Mouse (Mus musculus) hindbrain, embryonic 16.5 days (tissue): ENCODE measurements at regions not wholly inside any gene's neighbourhood (a gene's known extent, or its start where the extent isn't known, plus 50 kb on each side); places are given as distances from the start of the nearest gene placed in this dataset.
"Not testable (repeated sequence)": the region's sequence is repeated elsewhere in the genome, so short reads cannot be mapped to it uniquely, and the experiment has no call there.

Source experiments
- ATAC-seq: fragments of 200-750 bp; cut with Nextera tagmentation; 2 replicates; pipeline ENCODE4 v1.8.0; 2017; ENCODE audit warnings: moderate TSS enrichment, moderate library complexity
- H3K27ac ChIP-seq: fragments of 300-500 bp; sonication (generic); 2 replicates; pipeline ENCODE4 v1.5.1; 2014; ENCODE audit warnings: low read depth, mild to moderate bottlenecking, control low read depth, low read length, moderate library complexity
- H3K27me3 ChIP-seq: fragments of 300-500 bp; sonication (generic); replicated peaks from 2 replicates; pipeline ENCODE4 v1.6.1; 2014; ENCODE audit warnings: low read length; ENCODE audit not compliant: control insufficient read depth, insufficient read depth
- H3K36me3 ChIP-seq: fragments of 300-500 bp; sonication (generic); 2 replicates; pipeline ENCODE4 v1.6.1; 2014; ENCODE audit warnings: mild to moderate bottlenecking, low read length, moderate library complexity, mixed read lengths; ENCODE audit not compliant: control insufficient read depth, insufficient read depth
- H3K4me1 ChIP-seq: fragments of 300-500 bp; sonication (generic); 2 replicates; pipeline ENCODE4 v1.6.1; 2014; ENCODE audit warnings: low read depth, low read length; ENCODE audit not compliant: control insufficient read depth, insufficient read depth
- H3K4me2 ChIP-seq: fragments of 300-500 bp; sonication (generic); 2 replicates; pipeline ENCODE4 v1.6.1; 2014; ENCODE audit warnings: mild to moderate bottlenecking, low read length, control low read depth, moderate library complexity
- H3K4me3 ChIP-seq: fragments of 300-500 bp; sonication (generic); 2 replicates; pipeline ENCODE4 v1.5.1; 2014; ENCODE audit warnings: mild to moderate bottlenecking, low read length, control low read depth, moderate library complexity
- H3K9ac ChIP-seq: fragments of 300-500 bp; sonication (generic); 2 replicates; pipeline ENCODE4 v1.6.1; 2014; ENCODE audit warnings: low read depth, mild to moderate bottlenecking, control low read depth, low read length, moderate library complexity
- H3K9me3 ChIP-seq: fragments of 300-500 bp; sonication (generic); 2 replicates; pipeline ENCODE4 v1.6.1; 2014; ENCODE audit warnings: mild to moderate bottlenecking, low read length, moderate library complexity; ENCODE audit not compliant: control insufficient read depth
- WGBS: fragments of 180-500 bp; shearing (Covaris S2); extraction: QIAGEN DNeasy Blood & Tissue Kit; methylation state at CpG from one replicate; pipeline ENCODE4 v1.1.7; 2014; 5-methylcytosine and 5-hydroxymethylcytosine counted together

GRCm38 (mm10) chr1:30588336-30588735 is 285.4 kb downstream of the Phf3 start:
- no peaks in the 10 kb centered on the region for H3K27me3 ChIP-seq
- no peak overlapping the region for H3K4me2 ChIP-seq
- ATAC-seq: no peak

DNA sequence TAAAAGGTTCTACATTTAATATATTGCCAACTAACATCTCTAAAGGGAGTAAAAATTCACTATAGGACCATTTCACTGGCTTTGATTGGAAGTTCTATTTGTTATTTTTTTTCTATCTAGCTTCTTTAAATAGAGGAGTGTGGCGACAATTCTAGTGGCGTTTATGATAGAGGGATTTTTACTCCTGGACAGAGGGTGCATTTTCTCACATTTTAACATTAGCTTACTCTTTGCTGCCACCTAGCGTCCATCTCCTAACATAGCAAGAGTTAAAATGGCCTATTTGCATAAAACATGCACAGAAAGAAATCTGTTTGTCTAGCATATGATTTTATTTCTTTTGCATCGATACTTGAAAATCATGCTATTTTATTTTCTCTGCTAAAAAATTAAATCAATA is 288.9 kb downstream of the Phf3 start:
- Histone ChIP-seq H3K4me3 (no peak overlapping the region), H3K9ac (no peak overlapping the region), H3K27ac (no peak overlapping the region), H3K9me3 (no peaks in the 10 kb centered on the region), H3K36me3 (no peaks in the 10 kb centered on the region), H3K4me2 (no peak overlapping the region), H3K4me1 (no peaks in the 10 kb centered on the region), H3K27me3 (no peaks in the 10 kb centered on the region)
- peak; percentile 41; the same call in 1 of the 2 replicates for ATAC-seq
- 4% methylated on average over 4 of the region's 4 CpGs for WGBS

More at GRCm38 (mm10) chr1:30588336-30588735, 285.4 kb downstream of the Phf3 start:
- Histone ChIP-seq H3K27ac (no peak overlapping the region), H3K36me3 (no peaks in the 10 kb centered on the region), H3K4me3 (no peak overlapping the region), H3K4me1 (no peaks in the 10 kb centered on the region), H3K9me3 (no peaks in the 10 kb centered on the region), H3K9ac (no peak overlapping the region)
- WGBS: 82% methylated on average over 4 of the region's 4 CpGs

- no peak overlapping the region for H3K9ac ChIP-seq
- H3K27ac ChIP-seq: no peak overlapping the region
- no peak overlapping the region for H3K4me2 ChIP-seq
- H3K36me3 ChIP-seq: no peaks in the 10 kb centered on the region
- H3K27me3 ChIP-seq: no peaks in the 10 kb centered on the region
- no peaks in the 10 kb centered on the region for H3K9me3 ChIP-seq
- H3K4me1 ChIP-seq: no peaks in the 10 kb centered on the region
- no peak for ATAC-seq
- H3K4me3 ChIP-seq: no peak overlapping the region
- 75% methylated on average over 6 of the region's 6 CpGs for WGBS
These were observed 289.9 kb downstream of the Phf3 start for GRCm38 (mm10) chr1:30583860-30584259.

DNA sequence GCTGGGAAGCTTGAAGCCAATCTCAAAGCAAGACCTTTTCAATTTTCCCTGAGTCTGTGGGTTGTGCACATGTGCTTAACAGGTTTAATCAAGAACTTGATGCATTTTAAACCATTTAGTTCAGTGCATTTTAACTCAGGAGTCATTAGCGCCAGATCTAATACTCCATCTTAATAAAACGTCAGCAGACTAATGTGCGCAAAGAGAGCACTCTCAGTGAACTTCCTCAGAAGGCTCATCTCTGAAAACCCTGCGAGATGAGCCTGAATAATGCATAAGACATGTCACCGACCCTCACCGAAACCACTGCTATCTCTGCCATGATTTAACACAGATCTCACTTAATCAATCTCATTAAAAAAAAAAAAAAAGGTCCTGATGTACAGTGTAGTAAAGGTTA is 309.0 kb downstream of the Phf3 start:
- no peak overlapping the region for H3K9ac ChIP-seq
- H3K4me3 ChIP-seq: no peak overlapping the region
- H3K4me2 ChIP-seq: no peak overlapping the region
- no peaks in the 10 kb centered on the region for H3K4me1 ChIP-seq
- no peaks in the 10 kb centered on the region for H3K36me3 ChIP-seq
- peak; percentile 56 for ATAC-seq
- H3K9me3 ChIP-seq: no peaks in the 10 kb centered on the region
- WGBS: 76% methylated on average over 6 of the region's 6 CpGs
- H3K27ac ChIP-seq: no peak overlapping the region
- H3K27me3 ChIP-seq: no peaks in the 10 kb centered on the region

- not testable (repeated sequence) for H3K36me3 ChIP-seq, H3K4me3 ChIP-seq, ATAC-seq, H3K4me1 ChIP-seq, H3K27ac ChIP-seq, H3K9me3 ChIP-seq, H3K4me2 ChIP-seq, H3K27me3 ChIP-seq, H3K9ac ChIP-seq
- WGBS: 17% methylated on average over 4 of the region's 4 CpGs
These were observed 325.0 kb downstream of the Phf3 start for GRCm38 (mm10) chr1:30548761-30549160.

DNA sequence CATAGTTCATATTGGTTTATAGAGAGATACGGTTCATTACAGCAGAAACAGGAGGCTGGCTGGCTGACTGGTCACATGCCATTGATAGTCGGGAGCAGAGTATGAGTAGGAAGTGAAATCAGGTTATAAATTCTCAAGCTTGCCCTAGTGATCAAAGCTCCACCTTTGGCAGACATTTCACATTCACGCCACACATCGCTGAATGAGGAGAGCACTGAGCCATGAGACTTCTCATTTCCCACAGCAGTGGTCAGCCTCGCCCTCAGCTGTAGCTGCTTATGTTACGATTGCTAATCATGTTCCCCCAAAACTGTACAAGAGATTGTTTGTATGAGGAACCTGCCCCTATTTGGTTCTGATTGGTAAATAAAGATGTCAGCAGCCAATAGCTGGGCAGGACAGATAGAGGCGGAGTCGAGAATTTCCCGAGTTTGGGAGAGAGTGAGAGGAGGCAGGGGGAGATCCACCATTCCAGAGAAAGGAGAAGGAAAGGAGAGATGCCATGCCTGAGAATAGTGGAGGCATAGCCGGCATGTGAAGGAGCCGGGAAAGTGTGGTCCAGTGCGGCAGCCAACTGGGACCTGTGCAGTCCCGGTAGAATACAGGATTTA is 333.5 kb downstream of the Phf3 start:
- Histone ChIP-seq H3K4me3 (no peak overlapping the region), H3K27ac (no peak overlapping the region), H3K36me3 (no peaks in the 10 kb centered on the region), H3K4me2 (no peak overlapping the region), H3K27me3 (no peaks in the 10 kb centered on the region), H3K9me3 (no peaks in the 10 kb centered on the region), H3K9ac (no peak overlapping the region), H3K4me1 (no peaks in the 10 kb centered on the region)
- WGBS: 91% methylated on average over 13 of the region's 13 CpGs
- no peak for ATAC-seq

DNA sequence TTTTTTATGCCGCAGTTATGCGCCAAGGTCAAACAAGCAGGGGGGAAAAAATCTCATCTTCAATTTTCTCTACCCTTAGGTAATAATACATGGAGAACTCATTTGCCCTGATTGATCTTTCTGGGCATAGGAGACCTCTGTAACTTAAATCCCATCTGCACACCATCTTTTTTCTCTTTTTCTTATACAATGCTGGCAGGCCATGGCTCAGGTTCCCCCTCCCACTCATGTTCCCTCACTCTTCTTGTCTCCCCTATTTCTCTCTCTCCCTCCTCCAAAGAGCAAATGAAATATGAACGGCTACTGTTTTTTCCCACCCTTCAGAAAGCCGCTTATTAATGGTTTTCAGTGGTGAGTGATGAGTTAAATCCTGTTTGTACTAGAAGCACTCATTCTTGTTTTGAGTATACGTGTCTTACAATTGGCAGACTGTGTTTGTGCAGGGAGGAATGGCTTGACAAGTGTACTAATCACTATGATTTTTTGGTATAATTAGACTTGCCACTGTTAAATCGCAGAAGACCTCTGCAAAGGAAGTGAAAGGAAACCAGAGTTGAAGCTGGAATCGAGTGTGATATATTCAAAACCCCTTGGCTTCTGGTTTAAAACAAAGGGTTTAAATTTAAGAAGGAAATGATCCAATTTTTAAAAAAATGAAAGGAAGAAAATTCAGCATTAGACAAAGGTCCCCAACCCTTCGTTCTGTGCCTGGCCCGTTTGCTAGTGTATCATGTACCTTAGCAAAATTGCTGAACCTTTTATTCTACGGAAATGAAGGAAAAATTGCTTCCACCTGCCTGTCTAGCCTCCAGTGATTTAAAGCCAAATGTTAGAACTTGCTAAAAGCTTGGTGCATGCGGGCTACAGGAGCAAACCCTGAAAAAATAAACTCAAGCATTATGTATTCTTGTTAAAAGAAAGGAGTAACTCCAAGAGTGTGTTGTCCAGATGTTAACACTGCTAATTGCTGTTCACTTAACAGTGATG is 336.4 kb downstream of the Phf3 start:
- Histone ChIP-seq H3K4me3 (no peak overlapping the region), H3K4me2 (no peak overlapping the region), H3K27me3 (no peaks in the 10 kb centered on the region), H3K27ac (no peak overlapping the region), H3K9me3 (no peaks in the 10 kb centered on the region), H3K4me1 (no peaks in the 10 kb centered on the region), H3K36me3 (no peaks in the 10 kb centered on the region), H3K9ac (no peak overlapping the region)
- no peak for ATAC-seq
- WGBS: 67% methylated on average over 11 of the region's 11 CpGs

GRCm38 (mm10) chr1:30517348-30517747 is 356.4 kb downstream of the Phf3 start:
- no peaks in the 10 kb centered on the region for H3K36me3 ChIP-seq
- H3K27me3 ChIP-seq: no peaks in the 10 kb centered on the region
- no peak for ATAC-seq
- H3K9ac ChIP-seq: no peak overlapping the region
- H3K4me3 ChIP-seq: no peak overlapping the region
- 78% methylated on average over 3 of the region's 3 CpGs for WGBS
- no peaks in the 10 kb centered on the region for H3K4me1 ChIP-seq
- H3K4me2 ChIP-seq: no peak overlapping the region
- no peak overlapping the region for H3K27ac ChIP-seq
- no peaks in the 10 kb centered on the region for H3K9me3 ChIP-seq

DNA sequence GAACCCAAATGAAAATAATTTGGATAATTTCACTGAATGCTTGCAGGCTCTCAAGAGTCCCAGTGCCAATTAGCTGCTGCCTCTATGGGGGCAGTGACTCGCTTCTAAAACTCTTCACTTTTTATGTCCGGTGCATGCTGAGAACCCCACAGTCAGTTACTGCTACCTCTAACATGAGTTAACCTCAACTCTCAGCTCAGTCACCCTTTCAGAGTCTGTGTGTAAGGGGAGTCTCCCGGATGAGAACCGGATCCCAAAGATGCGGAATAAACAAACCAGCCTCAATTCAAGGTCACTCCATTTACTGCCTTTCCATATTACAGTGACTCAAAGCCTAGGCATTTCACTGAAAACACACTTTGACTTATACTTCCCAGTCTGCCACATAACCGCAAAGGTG is 357.9 kb downstream of the Phf3 start:
- no peaks in the 10 kb centered on the region for H3K27me3 ChIP-seq
- H3K4me3 ChIP-seq: no peak overlapping the region
- no peaks in the 10 kb centered on the region for H3K4me1 ChIP-seq
- no peak overlapping the region for H3K9ac ChIP-seq
- ATAC-seq: no peak
- no peaks in the 10 kb centered on the region for H3K9me3 ChIP-seq
- H3K4me2 ChIP-seq: no peak overlapping the region
- H3K27ac ChIP-seq: no peak overlapping the region
- WGBS: 91% methylated on average over 6 of the region's 6 CpGs
- H3K36me3 ChIP-seq: no peaks in the 10 kb centered on the region
